29 mouse cellular contexts compared by ENCODE assay signal in genomic region chr13:76438765-76439164, GRCm38 (mm10). TPM values are rescaled to one million over a fixed set of nuclear protein-coding genes. Genes with fewer than 3 reads are reported as not detected.
"Had no signal": no experiment of that assay in that cellular context is flagged by ENCODE, and none has a peak within 500 bp of the region (broad histone marks: within the 10 kb centered on the region; RNA-seq: fewer than 3 reads in every experiment).

No protein-coding gene starts in this region.

- H3K4me2 ChIP-seq: embryonic facial prominence, embryonic 12.5 days; embryonic facial prominence, embryonic 13.5 days; embryonic facial prominence, embryonic 15.5 days; forebrain, embryonic 12.5 days; forebrain, embryonic 13.5 days; forebrain, embryonic 15.5 days had no signal

- H3K4me3 ChIP-seq: embryonic facial prominence, embryonic 10.5 days; embryonic facial prominence, embryonic 12.5 days; embryonic facial prominence, embryonic 13.5 days; embryonic facial prominence, embryonic 15.5 days; erythroblast, embryonic 14.5 days; forebrain, embryonic 10.5 days; forebrain, embryonic 12.5 days; forebrain, embryonic 13.5 days; forebrain, embryonic 15.5 days; gastrocnemius, adult 2 months; heart, adult 2 months had no signal

- H3K27ac ChIP-seq: embryonic facial prominence, embryonic 10.5 days; embryonic facial prominence, embryonic 12.5 days; embryonic facial prominence, embryonic 13.5 days; embryonic facial prominence, embryonic 15.5 days; forebrain, embryonic 10.5 days; forebrain, embryonic 12.5 days; forebrain, embryonic 13.5 days; forebrain, embryonic 15.5 days; gastrocnemius, adult 2 months; heart, adult 2 months had no signal

- ATAC-seq: forebrain, embryonic 13.5 days; forebrain, embryonic 14.5 days; forebrain, embryonic 15.5 days; forebrain, embryonic 16.5 days; forebrain, postnatal 0 days had no signal

- H3K9me3 ChIP-seq: embryonic facial prominence, embryonic 10.5 days; embryonic facial prominence, embryonic 12.5 days; embryonic facial prominence, embryonic 13.5 days; embryonic facial prominence, embryonic 15.5 days; forebrain, embryonic 10.5 days; forebrain, embryonic 12.5 days; forebrain, embryonic 13.5 days; forebrain, embryonic 15.5 days had no signal

- H3K4me1 ChIP-seq: embryonic facial prominence, embryonic 10.5 days; embryonic facial prominence, embryonic 12.5 days; embryonic facial prominence, embryonic 13.5 days; embryonic facial prominence, embryonic 15.5 days; forebrain, embryonic 10.5 days; forebrain, embryonic 12.5 days; forebrain, embryonic 13.5 days; forebrain, embryonic 15.5 days had no signal

- H3K27me3 ChIP-seq: embryonic facial prominence, embryonic 12.5 days; embryonic facial prominence, embryonic 13.5 days; embryonic facial prominence, embryonic 15.5 days; forebrain, embryonic 12.5 days; forebrain, embryonic 13.5 days; forebrain, embryonic 15.5 days had no signal

- H3K36me3 ChIP-seq: embryonic facial prominence, embryonic 10.5 days; embryonic facial prominence, embryonic 12.5 days; embryonic facial prominence, embryonic 13.5 days; embryonic facial prominence, embryonic 15.5 days; forebrain, embryonic 10.5 days; forebrain, embryonic 12.5 days; forebrain, embryonic 15.5 days had no signal

- DNase-seq: cerebellum, adult 2 months; cerebellum, adult 8-10 months; cerebellum, adult 9-10 months; cerebellum, adult 9-11 months; cerebellum, postnatal 10 days; cerebellum, postnatal 14 days; cerebellum, postnatal 25 days; cerebellum, postnatal 36 days; embryo, embryonic 11 days; forebrain, postnatal 0 days; gastrocnemius, adult 2 months; gastrocnemius, postnatal 10 days; gastrocnemius, postnatal 14 days; gastrocnemius, postnatal 25 days; gastrocnemius, postnatal 36 days; heart, adult 11 months; heart, adult 18-20 months; heart, adult 2 months had no signal

- H3K9ac ChIP-seq: embryonic facial prominence, embryonic 12.5 days; embryonic facial prominence, embryonic 13.5 days; embryonic facial prominence, embryonic 15.5 days; forebrain, embryonic 12.5 days; forebrain, embryonic 13.5 days; forebrain, embryonic 15.5 days; forebrain, postnatal 0 days had no signal

RNA-seq across cellular contexts. Expression of gene Mctp1, which starts 54.4 kb away (rescaled TPM):
- polyA plus RNA-seq: erythroblast, embryonic 14.5 days had no signal
